Mouse (Mus musculus) kidney, adult 9 months (tissue): ENCODE measurements around the gene Rrp7a.
A peak's percentile ranks its signal among the peaks of the same experiment; 100 is the strongest.

ENCODE experiments used
- DNase-seq: peaks from one replicate; pipeline ENCODE4 v3.0.0; 2022

Rrp7a gene

DNA sequence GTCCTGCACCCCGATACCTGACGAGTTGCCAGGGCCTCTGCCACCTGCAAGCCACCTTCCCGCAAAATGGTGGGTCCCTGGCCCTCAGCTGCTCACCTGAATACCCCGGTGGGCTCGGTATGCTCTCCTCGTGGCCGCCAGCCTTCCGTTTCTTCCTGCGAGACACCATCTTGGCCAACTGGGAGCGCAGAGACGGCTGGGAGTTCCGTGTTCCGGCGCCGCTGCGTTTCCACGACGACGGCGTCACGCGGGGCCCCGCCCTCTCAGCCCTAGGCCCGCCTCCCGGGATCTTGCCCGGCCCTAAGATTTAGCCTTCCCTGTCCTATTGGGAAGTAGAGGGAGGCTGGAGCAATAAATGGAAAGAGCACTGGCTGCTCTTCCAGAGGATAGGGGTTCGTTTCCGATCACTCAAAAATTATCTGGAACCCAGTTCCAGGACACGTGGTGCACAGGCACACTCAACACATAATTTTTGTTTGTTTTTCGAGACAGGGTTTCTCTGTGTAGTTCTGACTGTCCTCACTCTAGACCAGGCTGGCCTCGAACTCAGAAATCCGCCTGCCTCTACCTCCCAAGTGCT lies at the start of gene Rrp7a:
Gene Rrp7a (minus strand): TSS at position 236 of the 580 bp plus-strand sequence.
- DNase-seq: peak; percentile 95

GRCm38 (mm10) chr15:83171712-83172481 lies 49.3 kb upstream of the Rrp7a start:
- peak; percentile 98 for DNase-seq

GRCm38 (mm10) chr15:83170956-83171659 lies 48.5 kb upstream of the Rrp7a start:
- no peak for DNase-seq

- DNase-seq: no peak
These were observed 47.4 kb upstream of the Rrp7a start for GRCm38 (mm10) chr15:83169772-83170722.

DNA sequence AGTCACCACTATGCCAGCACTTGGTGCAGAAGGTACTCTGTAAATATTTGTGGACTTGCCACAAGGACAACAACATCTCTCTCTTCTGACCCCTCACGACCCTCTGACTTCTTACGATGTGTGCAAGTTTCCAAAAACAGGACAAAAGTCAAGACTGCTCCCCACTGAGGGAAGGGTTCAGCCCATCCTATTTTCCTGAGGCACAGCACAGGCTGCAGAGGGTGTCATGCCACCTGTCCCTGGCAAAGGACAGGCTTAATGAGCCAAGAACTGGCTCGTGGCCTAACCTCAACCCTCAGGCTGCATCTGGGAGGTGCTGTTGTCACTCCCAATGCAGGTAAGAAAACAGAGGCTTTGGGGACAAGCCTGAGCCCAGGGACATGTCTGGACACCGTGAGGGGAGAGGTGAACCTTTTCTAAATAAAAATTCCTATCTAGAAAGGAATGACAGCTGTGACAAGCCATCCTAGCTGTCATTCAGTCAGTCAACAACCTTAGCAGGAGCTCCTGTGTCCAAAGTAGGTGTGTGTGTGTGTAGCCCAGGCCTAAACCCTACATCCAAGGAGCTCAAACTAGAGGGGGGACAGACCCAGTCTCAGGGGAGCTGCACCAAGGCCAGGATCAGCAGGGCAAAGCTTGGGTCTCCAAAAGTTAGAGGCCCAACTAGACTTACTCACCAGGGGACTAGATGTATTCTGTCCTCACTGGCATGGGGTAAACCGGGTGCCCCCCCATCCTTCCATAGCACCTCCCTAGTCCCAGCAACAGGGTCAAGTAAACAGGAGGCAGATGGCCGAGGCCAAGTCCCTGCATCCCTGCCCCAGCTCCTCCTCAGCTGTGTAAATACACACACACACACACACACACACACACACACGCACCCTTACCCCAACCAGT lies 46.5 kb upstream of the Rrp7a start:
- DNase-seq: no peak

DNA sequence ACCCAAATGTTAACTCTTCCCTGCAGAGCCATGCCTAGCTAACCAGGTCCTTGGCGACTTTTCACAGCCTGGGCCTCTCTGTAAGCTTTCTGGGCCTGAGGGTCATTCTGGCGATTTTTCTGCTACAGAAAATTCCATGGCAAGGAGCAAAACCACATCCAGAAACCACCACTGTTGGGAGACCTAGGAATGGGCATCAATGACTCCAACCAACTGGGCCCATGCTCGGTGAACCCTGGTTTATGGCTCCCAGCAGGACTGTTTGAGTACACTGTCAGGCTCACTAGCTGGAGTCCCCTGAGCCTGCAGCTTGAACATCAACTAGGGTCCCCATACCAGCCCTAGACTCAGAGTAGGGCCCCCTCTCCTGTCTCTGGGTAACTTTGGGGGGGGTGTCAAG lies 45.7 kb upstream of the Rrp7a start:
- no peak for DNase-seq

GRCm38 (mm10) chr15:83167550-83168065 lies 45.0 kb upstream of the Rrp7a start:
- no peak for DNase-seq

GRCm38 (mm10) chr15:83167126-83167525 lies 44.5 kb upstream of the Rrp7a start:
- DNase-seq: no peak

DNA sequence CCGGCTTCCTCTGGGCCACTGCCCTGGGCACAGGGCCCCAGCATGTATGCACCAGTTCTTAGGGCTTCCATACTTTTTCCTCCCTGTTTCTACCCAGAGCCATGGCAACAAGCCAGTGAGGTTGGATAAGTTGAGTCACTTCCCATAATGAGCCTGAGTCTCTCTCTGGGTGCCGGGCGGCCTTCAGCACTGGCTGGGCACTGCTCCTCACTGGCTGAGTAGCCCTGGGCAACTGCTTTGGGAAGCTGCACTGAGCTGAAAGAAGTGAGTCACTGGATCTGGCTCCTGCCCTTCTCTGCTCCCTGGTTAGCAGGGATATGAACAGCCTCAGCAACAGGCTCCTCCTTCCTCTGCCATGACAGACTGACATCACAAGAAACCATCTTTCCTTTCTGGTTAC lies 44.0 kb upstream of the Rrp7a start:
- no peak for DNase-seq

- DNase-seq: no peak
These were observed 43.1 kb upstream of the Rrp7a start for GRCm38 (mm10) chr15:83165526-83166315.

DNA sequence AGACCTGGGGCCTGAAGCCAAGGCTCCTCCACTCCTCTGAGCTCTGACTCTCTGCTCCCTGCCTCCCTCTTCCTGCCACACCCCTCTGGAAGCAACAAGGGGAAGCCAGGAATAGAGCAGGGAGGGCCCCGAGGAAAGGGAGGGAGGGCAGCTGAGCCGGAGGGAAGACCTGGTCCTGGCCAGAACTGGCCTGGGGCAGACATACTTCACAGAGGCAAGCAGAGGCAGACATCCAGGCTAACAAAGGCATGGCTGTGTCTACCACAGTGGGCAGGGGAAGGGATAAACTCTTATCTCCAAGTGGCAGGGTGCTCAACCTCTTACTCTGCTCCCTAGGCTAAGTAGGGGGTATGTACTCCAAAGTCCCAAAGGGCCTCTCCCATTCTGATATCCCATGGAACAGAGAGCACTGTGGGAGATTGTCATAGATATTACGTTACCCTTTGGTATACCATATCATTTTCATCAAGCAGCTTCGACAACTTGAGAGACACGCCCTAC lies 42.4 kb upstream of the Rrp7a start:
- peak; percentile 52 for DNase-seq

GRCm38 (mm10) chr15:83162818-83163485 lies 40.4 kb upstream of the Rrp7a start:
- DNase-seq: peak; percentile 77

- DNase-seq: no peak
These were observed 39.4 kb upstream of the Rrp7a start for GRCm38 (mm10) chr15:83162001-83162400.

GRCm38 (mm10) chr15:83161062-83161748 lies 38.6 kb upstream of the Rrp7a start:
- no peak for DNase-seq

GRCm38 (mm10) chr15:83160561-83160960 lies 38.0 kb upstream of the Rrp7a start:
- DNase-seq: no peak

DNA sequence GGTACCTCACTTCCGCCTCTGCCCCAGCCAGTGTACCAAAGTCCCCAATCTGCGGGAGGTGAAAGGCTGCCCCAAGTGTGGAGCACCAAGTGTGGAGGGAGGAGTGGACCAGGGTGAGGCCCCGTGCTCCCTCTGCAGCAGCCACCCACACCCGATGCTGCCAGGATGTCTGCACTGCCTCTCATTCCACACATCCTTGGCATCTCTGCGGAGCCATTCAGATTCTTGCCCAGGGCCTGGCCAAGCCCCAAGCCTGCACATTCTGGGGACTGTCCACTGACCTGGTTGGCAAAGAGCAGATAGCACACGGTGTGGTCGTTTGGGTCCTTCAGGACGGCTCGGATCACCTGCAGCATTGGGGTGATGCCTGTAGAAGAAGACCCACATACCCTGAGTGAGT lies 37.2 kb upstream of the Rrp7a start:
- no peak for DNase-seq

GRCm38 (mm10) chr15:83158587-83159160 lies 36.1 kb upstream of the Rrp7a start:
- no peak for DNase-seq

DNA sequence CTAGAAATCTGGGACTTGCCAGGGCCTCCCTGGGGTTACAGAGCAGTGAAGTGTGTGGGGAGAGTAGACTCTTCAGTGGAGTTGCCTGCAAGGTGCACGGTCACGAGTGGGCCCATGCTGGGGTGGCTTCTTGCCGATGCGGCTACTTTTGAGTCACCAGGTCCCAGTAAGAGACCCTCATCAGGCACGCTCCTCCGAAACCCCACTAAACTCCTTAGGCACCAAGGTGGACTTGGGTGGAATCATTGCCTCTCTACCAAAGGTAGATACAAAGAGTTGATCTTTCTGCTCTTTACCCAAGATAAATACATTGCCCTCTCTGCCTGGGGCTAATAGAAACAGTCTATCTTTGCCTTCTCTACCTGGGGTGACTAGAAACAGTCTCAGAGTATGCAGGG lies 35.1 kb upstream of the Rrp7a start:
- DNase-seq: no peak
